Mouse (Mus musculus): Measurements from ENCODE around the gene Tbc1d10c. TPM values are rescaled to one million over a fixed set of nuclear protein-coding genes. Genes with fewer than 3 reads are reported as not detected.

The Tbc1d10c gene
- polyA plus RNA-seq, 1 experiment from 2014 or later, result 0.57 TPM

DNA sequence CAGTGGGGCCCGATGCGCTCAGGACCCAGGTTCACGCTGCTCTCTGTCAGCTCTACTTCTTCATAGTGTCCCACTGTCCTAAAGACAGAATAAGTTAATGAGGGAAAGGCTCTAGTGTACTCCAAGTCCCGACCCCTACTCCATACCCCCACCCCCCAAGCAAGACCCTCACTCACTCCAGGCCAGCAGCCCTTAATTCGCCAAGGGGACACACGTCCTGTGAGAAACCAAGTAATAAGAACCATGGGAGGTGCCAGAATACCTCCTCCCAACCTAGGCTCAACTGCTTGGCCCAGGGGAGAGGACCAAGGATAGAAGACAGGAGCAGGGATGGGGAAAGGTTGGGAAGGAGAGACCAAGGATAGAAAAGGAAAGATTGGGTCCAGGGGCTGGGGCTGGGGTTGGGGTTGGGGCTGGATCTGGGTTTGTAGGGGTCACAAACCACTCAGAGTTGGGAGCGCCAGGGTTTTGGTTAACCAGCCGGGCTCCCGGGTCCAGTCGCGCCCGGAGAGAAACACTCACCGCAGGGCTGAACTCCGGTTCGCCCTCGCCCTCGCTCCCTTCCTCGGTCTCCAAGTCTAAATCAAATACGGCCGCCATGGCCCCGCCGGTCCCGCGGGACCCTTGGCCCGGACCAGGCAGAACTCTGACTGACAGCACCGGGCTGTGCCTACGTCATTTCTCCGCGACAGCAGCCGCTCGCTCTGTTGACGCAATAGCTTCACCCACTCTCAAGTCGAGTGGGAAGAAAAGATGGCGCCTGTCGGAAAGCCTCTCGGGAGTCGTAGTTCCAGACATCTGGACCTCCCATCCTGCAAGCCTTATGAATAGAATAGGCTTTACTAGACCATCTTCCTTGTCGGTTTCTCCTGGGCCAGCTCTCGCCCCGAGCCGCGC, 28.2 kb downstream of the Tbc1d10c start, which contains the start of gene Rps6kb2:
Gene Rps6kb2 (minus strand): TSS at position 709 of the 897 bp plus-strand sequence.
- Histone ChIP-seq H3K4me3 (peak within 1 kb of the TSS; percentile 78), H3K27me3 (replicated peaks; ENCODE audit: low read depth, poor library complexity, severe bottlenecking) (no peaks in the 10 kb centered on the region), H3K4me1 (peaks cover 17% of the 10 kb centered on the region), H3K36me3 (replicated peaks) (peaks cover 34% of the 10 kb centered on the region), H3K27ac (replicated peaks) (peak within 1 kb of the TSS; percentile 89), H3K9me3 (no peaks in the 10 kb centered on the region)
- peak; percentile 95 for DNase-seq (ENCODE audit: low spot score)
- 7% methylated on average over 42 of the region's 42 CpGs for WGBS

DNA sequence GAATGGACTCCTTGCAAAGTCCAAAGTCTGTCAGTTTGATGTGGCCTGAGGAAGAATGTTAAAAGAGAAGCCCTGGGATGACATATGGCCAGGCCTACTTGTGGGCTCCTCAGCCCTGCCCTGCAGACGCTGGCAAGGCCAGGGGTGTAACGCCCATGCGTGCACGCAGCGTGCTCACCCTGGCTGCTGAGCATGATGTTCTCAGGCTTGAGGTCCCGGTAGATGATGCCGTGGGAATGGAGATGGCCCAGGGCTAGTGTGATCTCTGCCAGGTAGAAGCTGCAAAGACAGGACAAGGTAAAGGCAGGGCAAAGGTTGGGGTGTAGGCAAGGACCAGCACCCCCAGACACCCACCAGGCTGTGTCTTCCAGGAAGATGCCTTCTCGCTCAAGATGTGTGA, 32.0 kb downstream of the Tbc1d10c start:
- 96% methylated on average over 8 of the region's 8 CpGs for WGBS
- Histone ChIP-seq H3K4me3 (no peak overlapping the region), H3K4me1 (peaks cover 22% of the 10 kb centered on the region), H3K36me3 (replicated peaks) (peaks cover 65% of the 10 kb centered on the region), H3K27me3 (replicated peaks; ENCODE audit: low read depth, poor library complexity, severe bottlenecking) (no peaks in the 10 kb centered on the region), H3K27ac (replicated peaks) (no peak overlapping the region), H3K9me3 (no peaks in the 10 kb centered on the region)
- no peak for DNase-seq (ENCODE audit: low spot score)

DNA sequence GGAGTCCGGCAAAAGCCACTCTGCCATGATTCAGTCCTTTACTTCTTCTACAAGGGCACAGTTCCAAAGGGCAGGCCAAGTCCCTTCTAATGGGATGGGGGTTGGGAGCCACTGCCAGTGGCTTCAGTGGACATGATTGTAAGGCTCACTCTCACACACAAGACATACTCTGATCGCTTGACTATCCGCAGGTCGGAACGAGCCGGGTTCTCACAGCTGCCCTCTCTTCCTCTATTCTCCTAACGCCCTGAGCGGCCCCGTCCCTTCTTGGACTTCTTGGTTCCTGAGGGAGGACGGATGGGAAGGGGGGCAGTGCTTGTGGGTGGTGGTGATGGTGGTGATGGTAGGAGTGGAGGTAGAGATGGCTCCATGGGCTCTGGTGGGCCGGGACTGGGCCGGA, 34.3 kb downstream of the Tbc1d10c start:
- 93% methylated on average over 12 of the region's 12 CpGs for WGBS
- no peaks in the 10 kb centered on the region for H3K27me3 ChIP-seq (replicated peaks; ENCODE audit: low read depth, poor library complexity, severe bottlenecking)
- no peaks in the 10 kb centered on the region for H3K9me3 ChIP-seq
- 0 out of 2 replicates have a peak, but pooled peaks cover 13% of the 10 kb centered on the region for H3K4me1 ChIP-seq
- no peak for DNase-seq (ENCODE audit: low spot score)
- H3K27ac ChIP-seq (replicated peaks), result no peak overlapping the region
- no peak overlapping the region for H3K4me3 ChIP-seq
- H3K36me3 ChIP-seq (replicated peaks), result peaks cover 88% of the 10 kb centered on the region

DNA sequence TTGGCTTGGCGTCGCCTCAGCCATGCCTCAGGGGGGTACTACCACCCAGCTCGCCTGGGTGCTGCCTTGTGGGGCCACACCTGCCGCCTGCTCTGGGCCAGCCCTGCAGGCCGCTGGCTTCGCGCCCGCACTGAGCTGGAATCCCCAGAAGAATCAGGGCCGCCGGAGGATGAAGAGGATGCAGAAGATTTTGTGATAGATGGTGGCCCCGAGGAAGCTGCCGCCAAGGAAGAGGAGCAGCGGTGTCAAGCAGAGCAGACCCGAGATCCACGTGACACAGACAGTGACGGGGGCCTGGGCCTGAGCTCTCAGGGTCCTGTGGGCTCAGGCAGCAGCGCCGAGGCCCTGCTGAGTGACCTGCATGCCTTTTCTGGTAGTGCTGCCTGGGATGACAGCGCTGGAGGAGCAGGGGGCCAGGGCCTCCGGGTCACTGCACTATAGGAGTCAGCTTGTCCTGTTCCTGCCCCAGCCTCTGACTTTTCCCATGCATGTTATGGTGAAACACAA, 35.0 kb downstream of the Tbc1d10c start:
- Histone ChIP-seq H3K9me3 (no peaks in the 10 kb centered on the region), H3K36me3 (replicated peaks) (peaks cover 90% of the 10 kb centered on the region), H3K27ac (replicated peaks) (peak overlapping the region; percentile 55; the same call in 1 of the 2 replicates), H3K4me1 (0 out of 2 replicates have a peak, but pooled peaks cover 17% of the 10 kb centered on the region), H3K27me3 (replicated peaks; ENCODE audit: low read depth, poor library complexity, severe bottlenecking) (no peaks in the 10 kb centered on the region), H3K4me3 (no peak overlapping the region)
- 74% methylated on average over 20 of the region's 20 CpGs for WGBS
- no peak for DNase-seq (ENCODE audit: low spot score)

DNA sequence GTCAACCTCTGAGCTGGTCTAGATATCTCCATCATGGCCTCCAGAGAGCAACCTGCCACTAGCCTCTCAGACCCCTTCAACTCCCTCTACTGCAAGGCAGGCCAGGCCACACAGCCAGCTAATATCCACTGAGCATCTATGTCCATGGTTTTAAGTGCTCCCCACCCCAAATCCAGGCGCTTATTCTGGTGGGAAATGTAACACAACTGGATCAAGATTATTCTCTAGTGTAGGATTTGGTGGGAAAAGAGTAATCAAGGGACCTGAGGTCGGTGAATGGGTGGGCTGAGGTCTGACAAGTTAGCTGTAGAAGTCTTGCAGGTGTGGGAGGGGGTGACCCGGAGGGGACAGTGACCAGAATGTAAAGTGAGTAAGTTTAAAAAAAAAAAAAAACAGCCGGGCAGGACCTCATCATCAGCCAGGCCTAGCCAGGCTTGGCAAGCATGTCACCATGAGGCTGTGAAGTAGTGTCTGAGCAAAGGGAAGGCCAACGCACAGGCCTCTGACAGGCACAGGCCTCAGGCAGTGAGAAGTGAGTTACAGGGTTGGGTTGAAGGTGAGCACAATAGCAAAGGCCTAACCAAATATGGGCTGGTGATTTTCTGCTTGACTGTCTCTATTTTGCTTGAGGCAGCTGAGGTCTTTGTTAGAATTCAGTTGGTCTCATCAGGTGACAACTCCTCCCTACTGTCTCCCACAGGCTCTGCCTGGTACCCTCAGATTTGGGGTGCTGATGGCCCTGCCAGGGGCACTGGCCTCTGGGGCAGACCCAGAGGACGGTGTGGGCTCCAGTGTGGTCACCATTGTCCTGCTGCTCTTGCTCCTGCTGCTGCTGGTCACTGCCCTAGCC, 35.6 kb downstream of the Tbc1d10c start:
- no peak for DNase-seq (ENCODE audit: low spot score)
- Histone ChIP-seq H3K4me3 (no peak overlapping the region), H3K4me1 (0 out of 2 replicates have a peak, but pooled peaks cover 20% of the 10 kb centered on the region), H3K36me3 (replicated peaks) (peaks cover 90% of the 10 kb centered on the region), H3K9me3 (no peaks in the 10 kb centered on the region), H3K27me3 (replicated peaks; ENCODE audit: low read depth, poor library complexity, severe bottlenecking) (no peaks in the 10 kb centered on the region), H3K27ac (replicated peaks) (peak overlapping the region; percentile 55; the same call in 1 of the 2 replicates)
- 77% methylated on average over 6 of the region's 6 CpGs for WGBS

- no peak overlapping the region for H3K4me3 ChIP-seq
- no peaks in the 10 kb centered on the region for H3K9me3 ChIP-seq
- H3K27me3 ChIP-seq (replicated peaks; ENCODE audit: low read depth, poor library complexity, severe bottlenecking), result no peaks in the 10 kb centered on the region
- H3K36me3 ChIP-seq (replicated peaks), result peaks cover 92% of the 10 kb centered on the region
- peaks cover 24% of the 10 kb centered on the region for H3K4me1 ChIP-seq
- H3K27ac ChIP-seq (replicated peaks), result no peak overlapping the region
- WGBS, result 82% methylated on average over 13 of the region's 13 CpGs
- DNase-seq (ENCODE audit: low spot score), result no peak
These were observed 36.5 kb downstream of the Tbc1d10c start for GRCm38 (mm10) chr19:4154437-4155222.

DNA sequence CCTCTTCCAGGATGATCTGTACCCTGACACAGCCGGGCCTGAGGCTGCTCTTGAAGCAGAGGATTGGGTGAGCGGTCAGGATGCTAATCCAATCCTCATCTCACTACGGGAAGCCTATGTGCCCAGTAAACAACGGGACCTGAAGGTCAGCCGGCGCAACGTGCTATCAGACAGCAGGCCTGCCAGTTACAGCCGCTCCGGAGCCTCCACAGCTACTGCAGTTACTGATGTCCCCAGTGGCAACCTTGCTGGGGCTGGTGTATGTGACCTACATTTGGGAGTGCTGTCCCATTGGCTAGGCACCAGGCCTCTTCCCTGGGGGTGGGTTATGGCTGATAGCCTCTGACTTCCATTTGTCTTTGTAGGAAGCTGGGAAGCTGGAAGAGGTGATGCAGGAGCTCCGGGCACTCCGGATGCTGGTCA, 37.8 kb downstream of the Tbc1d10c start, which contains the start of gene Ptprcap:
Gene Ptprcap (plus strand): TSS at position 373 of the 423 bp plus-strand sequence.
- WGBS, result 77% methylated on average over 11 of the region's 11 CpGs
- no peak for DNase-seq (ENCODE audit: low spot score)
- Histone ChIP-seq H3K4me3 (no peak within 1 kb of the TSS), H3K9me3 (no peaks in the 10 kb centered on the region), H3K27me3 (replicated peaks; ENCODE audit: low read depth, poor library complexity, severe bottlenecking) (no peaks in the 10 kb centered on the region), H3K36me3 (replicated peaks) (peaks cover 78% of the 10 kb centered on the region), H3K4me1 (peaks cover 35% of the 10 kb centered on the region), H3K27ac (replicated peaks) (no peak within 1 kb of the TSS)

- peaks cover 41% of the 10 kb centered on the region for H3K4me1 ChIP-seq
- no peaks in the 10 kb centered on the region for H3K9me3 ChIP-seq
- 85% methylated on average over 8 of the region's 8 CpGs for WGBS
- no peaks in the 10 kb centered on the region for H3K27me3 ChIP-seq (replicated peaks; ENCODE audit: low read depth, poor library complexity, severe bottlenecking)
- no peak overlapping the region for H3K27ac ChIP-seq (replicated peaks)
- peaks cover 72% of the 10 kb centered on the region for H3K36me3 ChIP-seq (replicated peaks)
- H3K4me3 ChIP-seq, result no peak overlapping the region
- DNase-seq (ENCODE audit: low spot score), result no peak
These were observed 38.4 kb downstream of the Tbc1d10c start for GRCm38 (mm10) chr19:4152445-4153231.

GRCm38 (mm10) chr19:4151898-4152297, 39.2 kb downstream of the Tbc1d10c start:
- H3K36me3 ChIP-seq (replicated peaks), result peaks cover 65% of the 10 kb centered on the region
- DNase-seq (ENCODE audit: low spot score), result no peak
- H3K9me3 ChIP-seq, result no peaks in the 10 kb centered on the region
- peaks cover 42% of the 10 kb centered on the region for H3K4me1 ChIP-seq
- 91% methylated on average over 5 of the region's 5 CpGs for WGBS
- H3K27ac ChIP-seq (replicated peaks), result no peak overlapping the region
- H3K4me3 ChIP-seq, result no peak overlapping the region
- no peaks in the 10 kb centered on the region for H3K27me3 ChIP-seq (replicated peaks; ENCODE audit: low read depth, poor library complexity, severe bottlenecking)

DNA sequence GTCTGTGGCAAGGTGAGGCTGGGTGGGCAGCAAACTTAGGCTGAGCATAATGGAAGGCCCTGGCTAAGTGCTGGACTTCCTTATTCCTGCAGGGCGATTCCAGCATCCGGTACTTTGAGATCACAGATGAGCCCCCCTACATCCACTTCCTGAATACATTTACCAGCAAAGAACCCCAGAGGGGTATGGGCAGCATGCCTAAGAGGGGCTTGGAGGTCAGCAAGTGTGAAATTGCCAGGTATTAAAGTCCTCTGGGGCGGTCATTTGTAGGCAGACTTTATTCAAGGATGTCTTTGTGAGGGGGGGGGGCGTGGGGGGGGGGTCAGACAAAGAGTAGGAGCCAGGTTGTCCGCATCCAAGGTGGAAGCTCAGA, 39.6 kb downstream of the Tbc1d10c start:
- Histone ChIP-seq H3K36me3 (replicated peaks) (peaks cover 60% of the 10 kb centered on the region), H3K4me1 (peaks cover 42% of the 10 kb centered on the region)

More for the DNA sequence above, 39.6 kb downstream of the Tbc1d10c start:
- Histone ChIP-seq H3K9me3 (no peaks in the 10 kb centered on the region), H3K4me3 (no peak overlapping the region), H3K27me3 (replicated peaks; ENCODE audit: low read depth, poor library complexity, severe bottlenecking) (no peaks in the 10 kb centered on the region), H3K27ac (replicated peaks) (no peak overlapping the region)
- 74% methylated on average over 5 of the region's 5 CpGs for WGBS
- no peak for DNase-seq (ENCODE audit: low spot score)
